Mouse (Mus musculus): Measurements from ENCODE around the gene Gm36210. TPM values are rescaled to one million over a fixed set of nuclear protein-coding genes. Genes with fewer than 3 reads are reported as not detected.

Gene Gm36210
- not detected in 2 replicates for total RNA-seq (2017)

DNA sequence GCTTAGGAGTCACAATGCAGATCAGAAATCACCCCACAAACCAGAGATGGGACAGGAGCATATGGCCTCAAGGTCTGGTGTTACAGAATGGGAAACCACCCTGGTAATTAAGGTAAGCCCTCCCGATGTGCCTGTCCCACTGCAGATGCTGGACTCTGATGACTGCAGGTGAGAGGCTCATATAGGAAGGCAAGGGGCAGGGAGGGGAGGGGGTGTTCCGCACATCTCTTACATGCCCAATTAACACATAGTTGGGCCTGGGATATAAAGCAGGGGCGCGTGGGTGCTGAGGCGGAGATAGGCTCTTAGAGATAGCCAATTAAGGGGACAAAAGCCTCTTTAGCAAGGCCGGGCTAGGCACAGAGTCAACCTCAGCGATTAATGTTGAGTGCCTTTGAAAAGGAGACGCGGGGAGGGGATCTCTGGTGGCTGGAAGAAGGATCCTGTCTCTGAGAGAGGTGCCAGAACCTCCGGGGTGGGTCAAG, at the start of gene Gm36210:
Gene Gm36210 (minus strand): TSS at position 51 of the 485 bp plus-strand sequence.
- ATAC-seq (replicated peaks; ENCODE audit: low read depth, poor library complexity, severe bottlenecking), result no peak

DNA sequence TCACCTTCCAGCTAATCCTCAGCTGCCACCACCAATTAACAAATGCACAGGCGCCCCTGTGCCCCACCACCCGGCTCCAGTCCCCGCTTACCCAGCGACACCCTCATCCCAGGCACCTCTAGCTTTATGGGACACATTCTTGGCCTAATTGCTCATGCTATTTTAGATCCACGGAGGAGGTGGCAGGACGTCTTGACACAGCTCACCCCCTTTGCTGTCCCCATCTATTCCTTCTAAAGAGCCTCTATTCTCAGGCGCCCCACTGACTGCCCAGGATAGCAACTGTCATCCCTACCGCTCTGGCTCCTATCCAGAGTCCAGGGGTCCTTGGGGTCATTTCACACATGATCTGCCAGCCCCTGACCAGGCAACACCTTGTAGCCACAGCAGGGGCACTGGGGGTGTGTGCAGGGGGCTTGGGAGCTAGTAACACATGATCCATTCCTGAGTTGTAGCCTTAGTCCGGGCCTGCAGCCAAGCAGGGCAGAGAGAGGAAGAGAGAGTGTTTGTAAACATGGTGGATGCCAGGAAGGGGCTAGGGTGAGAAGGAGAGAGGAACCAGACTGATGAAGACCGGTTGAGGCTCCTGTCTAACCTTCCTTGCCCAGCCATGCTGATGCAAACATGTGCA, 47.6 kb upstream of the Gm36210 start:
- no peak for ATAC-seq (replicated peaks; ENCODE audit: low read depth, poor library complexity, severe bottlenecking)

DNA sequence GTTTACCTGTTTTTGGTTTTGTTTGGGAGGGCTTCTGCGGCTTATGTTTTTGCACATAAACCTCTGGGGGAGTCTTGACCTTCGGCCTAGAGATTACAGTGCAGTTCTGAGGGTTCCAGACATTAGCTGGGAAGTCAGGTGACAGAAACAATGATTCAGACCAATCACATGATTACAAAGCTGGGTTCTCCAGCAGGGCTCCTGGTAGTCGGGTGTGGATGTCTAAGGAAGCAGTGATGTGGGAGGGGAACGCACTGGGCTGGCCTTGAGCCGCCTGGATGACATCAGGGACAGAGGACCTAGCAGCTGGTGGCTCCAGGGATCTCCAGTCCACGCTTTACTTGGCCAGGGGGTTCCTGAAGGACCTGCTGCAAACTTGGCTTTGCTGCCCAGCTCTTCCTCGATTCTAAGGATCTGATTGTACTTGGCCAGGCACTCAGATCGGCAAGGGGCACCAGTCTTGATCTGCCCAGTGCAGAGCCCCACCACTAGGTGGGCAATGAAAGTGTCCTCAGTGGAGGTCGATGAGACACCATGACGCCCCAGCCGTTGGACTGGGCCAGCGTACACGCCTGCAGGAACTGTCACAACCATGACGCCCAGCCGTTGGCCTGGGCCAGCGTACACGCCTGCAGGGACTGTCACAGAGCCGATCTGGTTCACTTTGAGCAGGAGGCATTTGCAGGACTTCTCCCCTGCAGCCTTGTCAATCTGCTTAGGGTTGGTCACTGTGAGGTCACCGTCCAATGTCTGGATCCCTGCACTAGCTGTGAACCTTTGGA, 44.4 kb upstream of the Gm36210 start:
- no peak for ATAC-seq (replicated peaks; ENCODE audit: low read depth, poor library complexity, severe bottlenecking)

DNA sequence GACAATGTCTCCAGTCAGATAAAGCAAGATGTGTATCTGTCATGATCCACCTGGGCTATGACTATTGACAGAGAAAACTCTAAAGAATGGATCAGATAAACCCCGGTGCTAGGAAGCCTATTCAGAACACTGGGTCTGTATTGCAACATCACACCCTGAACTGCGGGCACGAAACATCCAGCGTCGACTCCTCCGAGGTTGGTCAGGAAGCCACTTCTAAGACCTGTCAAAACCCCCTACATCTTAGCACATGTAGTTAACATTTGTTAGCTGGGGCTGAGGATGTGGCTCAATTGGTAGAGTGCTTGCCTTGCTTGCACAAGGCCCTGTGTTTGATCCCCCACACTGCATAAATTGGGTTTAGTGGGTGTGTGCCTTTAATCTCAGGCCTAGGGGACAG, 42.1 kb upstream of the Gm36210 start:
- no peak for ATAC-seq (replicated peaks; ENCODE audit: low read depth, poor library complexity, severe bottlenecking)

DNA sequence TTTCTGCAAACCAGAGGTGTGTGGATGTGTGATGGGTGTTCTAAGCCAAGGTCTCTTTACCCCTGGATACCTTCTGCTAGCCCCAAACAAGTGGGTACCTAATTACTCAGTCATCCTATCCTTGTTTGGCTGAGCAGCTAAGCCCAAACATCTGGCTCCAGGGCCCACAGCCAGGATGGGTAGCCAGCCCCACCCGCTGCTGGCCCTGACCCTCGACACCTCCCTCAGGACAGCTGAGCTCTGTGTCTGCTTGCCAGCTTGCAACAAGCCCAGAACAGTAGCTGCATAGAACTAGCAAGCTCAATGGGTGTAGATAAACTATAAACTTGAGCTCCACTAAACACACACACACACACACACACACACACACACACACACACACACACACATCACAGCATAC, 41.5 kb upstream of the Gm36210 start:
- no peak for ATAC-seq (replicated peaks; ENCODE audit: low read depth, poor library complexity, severe bottlenecking)

DNA sequence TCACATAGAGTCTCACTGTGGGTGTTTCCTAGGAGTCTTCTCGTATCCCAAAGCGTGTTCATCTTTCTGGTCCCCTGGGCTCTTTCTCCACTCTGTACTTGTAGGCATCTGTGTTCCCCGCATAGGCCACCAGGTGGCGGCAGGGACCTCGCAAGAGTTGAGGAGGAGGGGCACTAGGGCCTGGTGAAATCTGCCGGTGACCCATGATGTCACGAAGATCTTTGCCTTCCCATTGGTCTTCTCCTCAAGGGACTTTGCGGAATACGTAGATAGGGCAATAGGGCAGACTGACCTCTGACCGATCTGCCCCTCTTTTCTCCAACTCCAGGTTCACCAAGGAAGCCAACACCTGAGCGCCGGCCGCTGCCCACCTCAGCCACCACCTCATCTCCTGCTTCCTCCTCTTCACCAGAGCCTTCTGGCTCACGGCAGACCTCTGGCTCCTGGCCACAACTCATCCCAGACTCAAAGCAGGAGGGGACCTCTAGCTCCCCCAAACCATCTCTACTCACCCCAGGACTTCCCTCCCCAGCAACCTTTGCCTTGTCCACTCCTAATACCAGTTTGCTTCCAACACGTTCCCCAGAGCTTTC, 37.0 kb upstream of the Gm36210 start:
- peak; percentile 92 for ATAC-seq (replicated peaks; ENCODE audit: low read depth, poor library complexity, severe bottlenecking)

DNA sequence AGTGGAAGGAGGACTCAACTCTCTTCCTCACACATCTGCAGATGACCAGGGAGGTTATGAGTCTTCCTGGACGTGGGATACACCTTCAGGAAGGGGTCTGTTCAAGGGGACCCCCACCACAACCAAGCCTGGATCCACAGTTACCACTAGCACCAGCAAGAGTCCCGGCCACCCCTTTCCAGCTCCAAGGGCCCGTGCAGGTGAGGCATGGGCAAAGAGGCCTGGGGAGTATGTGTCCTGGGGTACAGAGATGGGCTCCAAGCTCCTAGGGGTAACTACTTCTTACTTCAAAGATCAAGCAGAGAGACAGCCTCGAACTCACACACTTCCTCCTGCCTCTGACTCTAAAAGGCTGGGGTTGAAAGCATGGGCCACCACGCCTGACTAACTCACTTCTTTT, 36.4 kb upstream of the Gm36210 start:
- no peak for ATAC-seq (replicated peaks; ENCODE audit: low read depth, poor library complexity, severe bottlenecking)

DNA sequence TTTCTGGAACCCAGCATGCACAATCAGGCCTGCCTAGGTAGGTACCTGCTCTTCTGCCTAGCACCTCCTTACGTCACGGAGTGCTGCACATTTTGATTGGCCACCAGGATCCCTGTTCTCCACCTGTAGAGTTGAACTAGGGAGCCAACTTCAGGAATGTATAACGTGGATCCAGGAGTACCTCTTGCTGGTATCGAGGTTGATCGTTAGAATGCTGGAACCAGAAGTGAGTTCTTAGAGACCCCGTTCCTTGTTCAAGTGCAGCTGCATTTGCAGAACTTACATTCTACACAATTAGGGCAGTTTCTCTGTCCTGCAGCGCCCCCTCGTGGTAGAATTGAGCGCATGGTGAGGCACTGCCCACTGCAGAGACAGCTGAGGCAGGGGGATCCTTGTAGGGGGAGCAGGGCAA, 33.8 kb upstream of the Gm36210 start:
- ATAC-seq (replicated peaks; ENCODE audit: low read depth, poor library complexity, severe bottlenecking), result peak; percentile 62

DNA sequence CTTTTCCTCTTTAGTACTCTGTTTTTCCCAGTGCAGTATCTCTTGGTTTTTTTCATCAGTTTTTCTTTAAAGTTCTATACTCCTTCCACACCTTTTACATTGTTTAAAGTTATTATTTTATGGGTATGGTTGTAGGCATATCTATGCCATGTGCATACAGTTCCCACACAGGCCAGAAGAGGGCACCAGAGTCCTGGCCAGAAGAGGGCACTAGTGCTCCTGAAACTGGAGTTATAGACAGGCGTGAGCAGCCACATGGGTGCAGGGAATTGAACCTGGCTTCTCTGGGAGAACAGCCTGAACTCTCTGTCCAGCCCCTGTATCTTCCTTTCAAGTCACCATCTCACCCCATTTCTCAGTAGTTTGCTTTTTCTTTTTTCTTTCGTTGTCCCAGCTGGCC, 32.1 kb upstream of the Gm36210 start:
- ATAC-seq (replicated peaks; ENCODE audit: low read depth, poor library complexity, severe bottlenecking), result peak; percentile 65

DNA sequence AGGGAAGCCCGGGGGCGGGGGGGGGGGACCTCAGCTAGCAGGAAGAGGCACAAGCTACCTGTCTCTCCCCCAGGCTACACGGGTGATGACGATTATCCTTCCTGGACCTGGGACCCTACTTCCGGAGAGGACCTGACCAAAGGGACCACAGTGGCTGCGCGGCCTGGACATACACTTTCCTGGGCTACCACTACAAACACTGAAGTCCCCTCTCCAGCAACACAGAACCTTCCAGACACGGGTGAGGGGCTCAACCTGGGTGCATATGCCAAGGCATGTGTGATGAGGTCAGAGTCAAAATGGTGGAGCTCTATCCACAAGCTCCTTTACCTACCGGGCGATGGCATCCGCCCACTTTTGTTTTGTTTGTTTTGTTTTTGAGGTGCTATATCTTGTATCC, 31.1 kb upstream of the Gm36210 start:
- ATAC-seq (replicated peaks; ENCODE audit: low read depth, poor library complexity, severe bottlenecking), result no peak

DNA sequence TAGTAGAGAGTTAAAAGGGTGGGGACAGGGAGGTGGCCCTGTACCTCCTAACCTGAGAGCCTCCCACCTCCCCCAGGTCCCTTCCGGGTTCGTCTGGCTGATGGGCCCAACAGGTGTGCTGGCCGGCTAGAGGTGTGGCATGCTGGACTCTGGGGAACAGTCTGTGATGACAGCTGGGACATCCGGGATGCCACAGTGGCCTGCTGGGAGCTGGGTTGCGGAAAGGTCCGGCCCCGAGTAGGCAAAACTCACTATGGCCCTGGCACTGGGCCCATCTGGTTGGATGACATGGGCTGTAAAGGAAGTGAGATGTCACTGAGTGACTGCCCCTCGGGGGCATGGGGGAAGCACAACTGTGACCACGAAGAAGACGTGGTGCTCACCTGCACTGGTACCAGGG, 30.5 kb upstream of the Gm36210 start:
- no peak for ATAC-seq (replicated peaks; ENCODE audit: low read depth, poor library complexity, severe bottlenecking)

DNA sequence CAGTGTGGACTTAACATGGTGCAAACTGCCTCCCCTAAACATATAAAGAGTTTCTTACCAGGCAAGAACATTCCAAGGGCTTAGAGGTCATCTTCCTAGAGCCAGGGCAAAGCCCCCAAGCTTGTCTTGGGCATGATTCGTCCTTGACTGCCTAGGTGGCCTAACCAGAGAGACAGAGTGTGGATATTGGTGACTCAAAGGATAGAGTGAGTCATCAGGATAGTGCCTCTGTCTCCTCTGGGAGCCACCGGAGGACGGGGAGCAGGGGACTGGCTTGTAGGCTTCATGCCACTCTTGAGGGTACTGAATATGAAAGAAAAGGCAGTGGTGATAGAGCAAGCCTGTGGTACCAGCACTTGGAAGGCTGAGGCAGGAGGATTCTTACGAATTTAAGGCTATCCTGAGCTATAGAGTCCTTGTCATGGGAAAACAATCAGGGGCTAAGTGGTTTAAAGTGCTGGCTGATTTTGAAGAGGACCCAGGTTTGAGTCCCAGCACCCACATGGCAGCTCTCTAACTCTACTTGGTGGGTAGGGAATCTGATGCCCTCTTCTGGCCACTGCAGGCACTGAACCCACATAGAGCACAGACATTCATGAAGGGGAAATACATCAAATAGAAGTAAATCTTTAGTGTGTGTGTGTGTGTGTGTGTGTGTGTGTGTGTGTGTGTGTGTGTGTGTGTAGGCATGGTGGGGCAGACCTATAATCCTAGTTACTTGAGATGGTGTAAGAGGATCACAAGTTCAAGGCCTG, 28.0 kb upstream of the Gm36210 start:
- ATAC-seq (replicated peaks; ENCODE audit: low read depth, poor library complexity, severe bottlenecking), result no peak

DNA sequence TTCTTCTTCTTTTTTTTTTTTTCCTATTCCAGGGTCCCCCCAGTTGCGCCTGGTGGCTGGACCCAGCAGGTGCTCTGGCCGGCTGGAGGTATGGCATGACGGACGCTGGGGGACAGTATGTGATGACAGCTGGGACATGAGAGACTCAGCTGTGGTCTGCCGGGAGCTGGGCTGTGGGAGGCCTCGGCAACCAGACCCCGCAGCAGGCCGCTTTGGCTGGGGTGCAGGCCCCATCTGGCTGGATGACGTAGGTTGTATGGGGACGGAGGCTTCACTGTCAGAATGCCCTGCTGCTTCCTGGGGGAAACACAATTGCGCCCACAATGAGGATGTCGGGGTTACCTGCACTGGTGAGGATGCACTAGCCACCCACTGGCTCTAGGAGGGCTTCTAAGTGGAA, 26.8 kb upstream of the Gm36210 start:
- ATAC-seq (replicated peaks; ENCODE audit: low read depth, poor library complexity, severe bottlenecking), result no peak

DNA sequence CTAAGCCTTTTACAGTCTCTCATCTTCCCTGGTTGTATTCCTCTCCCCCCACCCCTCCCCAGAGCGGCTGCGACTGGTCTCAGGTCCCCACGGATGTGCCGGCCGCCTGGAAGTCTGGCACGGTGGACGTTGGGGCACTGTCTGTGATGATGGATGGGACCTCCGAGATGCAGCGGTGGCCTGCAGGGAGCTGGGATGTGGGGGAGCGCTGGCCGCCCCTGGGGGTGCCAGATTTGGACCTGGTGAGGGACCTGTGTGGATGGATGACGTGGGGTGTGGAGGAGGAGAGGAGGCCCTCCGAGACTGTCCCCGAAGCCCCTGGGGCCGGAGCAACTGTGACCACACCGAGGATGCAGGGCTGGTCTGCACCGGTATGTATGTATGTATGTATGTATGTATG, 22.0 kb upstream of the Gm36210 start:
- ATAC-seq (replicated peaks; ENCODE audit: low read depth, poor library complexity, severe bottlenecking), result no peak

DNA sequence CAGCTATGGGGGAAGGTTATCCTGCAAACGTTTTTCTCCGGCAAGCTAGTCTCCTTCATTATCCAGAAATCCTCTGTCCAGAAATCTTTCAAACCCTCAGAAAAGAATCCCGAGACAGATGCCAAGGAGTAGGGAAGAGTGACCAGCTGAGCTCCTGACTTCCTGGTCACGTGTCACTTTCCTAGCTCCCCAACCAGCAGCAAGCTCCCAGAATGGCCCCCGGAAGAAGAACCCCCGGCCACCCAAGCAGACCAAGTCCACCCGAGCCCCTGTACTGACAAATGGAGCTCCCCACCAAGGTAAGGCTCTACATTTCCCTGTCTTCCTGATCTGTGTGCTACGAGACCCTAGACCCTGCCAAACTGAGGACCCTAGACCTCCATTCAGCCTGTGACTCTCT, 21.4 kb upstream of the Gm36210 start:
- no peak for ATAC-seq (replicated peaks; ENCODE audit: low read depth, poor library complexity, severe bottlenecking)

DNA sequence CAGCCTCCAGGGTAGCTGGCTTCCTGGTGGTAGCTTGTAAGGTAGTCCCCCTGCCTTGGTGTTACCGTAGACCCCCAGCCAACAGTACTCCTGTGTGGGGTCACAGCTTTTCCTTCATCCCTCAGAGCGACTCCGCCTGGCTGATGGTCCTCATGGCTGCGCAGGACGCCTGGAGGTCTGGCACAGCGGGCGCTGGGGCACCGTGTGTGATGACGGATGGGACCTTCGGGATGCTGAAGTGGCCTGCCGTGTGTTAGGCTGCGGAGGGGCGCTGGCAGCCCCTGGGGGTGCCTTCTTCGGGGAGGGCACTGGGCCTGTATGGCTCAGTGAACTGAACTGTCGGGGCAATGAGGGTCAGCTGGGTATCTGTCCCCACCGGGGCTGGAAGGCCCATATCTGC, 20.5 kb upstream of the Gm36210 start:
- ATAC-seq (replicated peaks; ENCODE audit: low read depth, poor library complexity, severe bottlenecking), result no peak

DNA sequence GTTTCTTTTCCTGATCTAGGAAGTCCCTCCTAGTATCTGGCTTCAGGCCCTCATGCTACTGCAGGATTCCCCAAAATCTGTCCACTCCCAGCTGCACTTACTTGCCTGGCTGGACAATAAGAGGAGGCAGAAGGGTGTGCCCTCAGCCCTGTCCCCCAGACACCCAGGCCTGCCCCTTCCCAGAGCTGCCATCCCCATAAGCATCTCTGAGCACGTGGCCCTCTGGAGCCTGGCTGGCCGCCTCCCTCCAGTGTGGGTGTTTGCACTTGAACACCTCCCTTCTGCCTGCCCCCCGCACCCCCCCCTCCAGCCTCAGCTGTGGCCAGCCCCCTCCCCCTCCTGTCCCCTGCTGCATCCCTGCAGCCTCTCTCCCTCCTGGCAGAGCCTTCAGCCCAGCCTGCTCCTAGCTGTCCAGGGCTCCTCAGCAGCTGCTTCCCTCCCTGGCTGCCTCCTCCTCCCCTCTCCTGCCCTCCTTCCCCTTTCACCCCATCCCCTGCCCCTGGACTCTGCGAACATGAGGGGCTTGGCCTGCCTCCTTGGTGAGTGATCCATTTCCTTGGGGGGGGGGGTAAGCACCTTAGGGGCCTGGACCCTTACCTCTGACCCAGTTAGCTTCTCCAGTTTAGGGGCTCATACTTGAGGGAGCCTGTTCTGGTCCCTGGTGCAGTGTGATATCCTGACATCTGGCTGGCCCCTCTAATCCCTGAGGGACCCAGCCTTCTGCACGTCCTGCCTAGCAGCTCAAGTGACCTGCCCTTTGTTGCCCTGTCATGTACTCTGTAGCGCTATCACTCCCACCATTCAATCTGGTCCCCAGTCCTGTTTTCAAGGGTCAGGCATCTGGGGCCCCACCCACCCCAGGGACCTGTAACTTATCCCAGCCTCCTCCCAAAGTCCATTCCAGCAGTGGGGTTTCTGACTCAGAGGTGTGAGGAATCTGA, 19.4 kb upstream of the Gm36210 start, which contains the start of gene Ssc5d:
Gene Ssc5d (plus strand): TSS at position 345 of the 941 bp plus-strand sequence.
- no peak for ATAC-seq (replicated peaks; ENCODE audit: low read depth, poor library complexity, severe bottlenecking)

DNA sequence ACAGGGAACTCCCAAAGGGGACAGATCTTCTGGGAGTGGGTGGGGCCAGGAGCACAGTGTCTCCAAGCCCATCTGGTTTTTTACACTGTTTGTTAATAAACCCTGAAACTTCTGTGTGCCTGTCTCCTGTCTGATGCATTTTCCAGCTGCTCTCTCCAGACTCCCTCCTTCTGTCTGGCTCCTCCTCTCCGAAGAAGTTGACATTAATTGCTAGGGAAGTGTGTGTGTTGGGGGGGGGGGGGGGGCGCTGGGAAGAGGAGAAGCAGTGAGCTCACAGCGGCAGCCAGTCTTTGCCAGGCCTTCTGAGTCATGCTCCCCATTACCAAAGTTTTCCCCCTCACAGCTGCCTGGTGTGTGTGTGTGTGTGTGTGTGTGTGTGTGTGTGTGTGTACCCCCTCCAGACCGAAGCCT, 18.6 kb upstream of the Gm36210 start:
- no peak for ATAC-seq (replicated peaks; ENCODE audit: low read depth, poor library complexity, severe bottlenecking)

DNA sequence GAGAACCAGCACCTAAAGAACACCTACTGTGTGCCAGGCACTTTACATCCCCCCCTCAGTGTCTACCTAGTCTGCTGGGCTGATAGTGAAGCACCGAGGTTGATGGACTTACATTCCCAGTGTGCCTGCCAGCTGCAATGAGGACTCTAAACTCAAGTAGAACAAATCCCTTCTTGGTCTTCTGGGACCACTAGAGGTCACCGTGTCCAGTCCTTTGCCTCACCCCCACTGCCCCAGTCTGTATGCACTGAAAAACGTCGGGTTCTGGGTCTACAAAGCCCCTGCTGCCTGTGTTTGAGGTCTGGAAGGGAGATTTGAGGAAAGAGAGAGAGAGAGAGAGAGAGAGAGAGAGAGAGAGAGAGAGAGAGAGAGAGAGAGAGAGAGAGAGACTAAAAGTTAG, 18.2 kb upstream of the Gm36210 start:
- no peak for ATAC-seq (replicated peaks; ENCODE audit: low read depth, poor library complexity, severe bottlenecking)
